Comparison of ENCODE assay signal across 26 mouse cellular contexts in genomic region chr2:34298202-34298601, GRCm38 (mm10).
A peak's percentile ranks its signal among the peaks of the same experiment; 100 is the strongest.
DNase-seq lines count a peak whose midpoint lies in the region; ATAC-seq and TF ChIP-seq lines count a peak whose summit lies in the region.
"Had no signal": no experiment of that assay in that cellular context is flagged by ENCODE, and none has a peak within 500 bp of the region (broad histone marks: within the 10 kb centered on the region; RNA-seq: fewer than 3 reads in every experiment).

No protein-coding gene starts in this region.

- TF ChIP-seq CTCF in CH12.LX (conservative IDR thresholded peaks at IDR 0.05 in 1 of 2, IDR thresholded peaks at IDR 0.05 in 1 of 2; ENCODE audit: low read depth in 2 of 2, low read length in 2 of 2) (no peak), MEL (IDR thresholded peaks at IDR 0.05 in 2 of 3, conservative IDR thresholded peaks at IDR 0.05 in 1 of 3; ENCODE audit: control insufficient read depth in 1 of 3, insufficient read depth in 1 of 3, low read depth in 2 of 3, low read length in 3 of 3, poor library complexity in 1 of 3, severe bottlenecking in 1 of 3) (no peak; a peak in 1 of 6 replicates)

- intact Hi-C loops in left cerebral cortex, postnatal 4 days (cut with DNase I): no loop called here

- WGBS in liver, embryonic 12.5 days (ENCODE audit: insufficient replicate concordance): 93% methylated on average over 3 of the region's 3 CpGs

- TF ChIP-seq EP300 in CH12.LX (IDR thresholded peaks at IDR 0.05; ENCODE audit: low read length) (no peak), MEL (IDR thresholded peaks at IDR 0.05; ENCODE audit: low read depth in 1 of 2, low read length in 2 of 2) (no peak)

- DNase-seq in 416B (ENCODE audit: low read depth) (peak; percentile 42), CH12.LX (ENCODE audit: extremely low read depth) (no peak), MEL (ENCODE audit: low read depth, low spot score) (peak; percentile 23)
- DNase-seq in gastrocnemius, adult 18-20 months (ENCODE audit: low spot score): no peak
- DNase-seq in left cerebral cortex, postnatal 4 days: no peak
- DNase-seq: adrenal gland, adult 2 months; adrenal gland, postnatal 14 days; cerebellum, adult 11 months; cerebellum, adult 2 months; cerebellum, adult 9-11 months; cerebellum, postnatal 25 days; gastrocnemius, postnatal 10 days; gastrocnemius, postnatal 36 days; heart, adult 2 months; heart, postnatal 14 days; heart, postnatal 4 days had no signal

- no peak for ATAC-seq in liver, embryonic 12.5 days
- ATAC-seq: forebrain, embryonic 14.5 days; hindbrain, postnatal 0 days; inflammation-experienced regulatory T-cells, adult 6 months; intestine, embryonic 16.5 days had no signal

- in situ Hi-C loops in CH12.LX (cut with MboI; ENCODE audit: low pct_ligation_motif_present, low pct_unique_long_range_greater_than_20kb, low sequenced_read_pairs): no loop called here

- H3K4me3 ChIP-seq in CH12.LX (replicated peaks in 1 of 3; ENCODE audit: low read depth in 2 of 3, low read length in 2 of 3, poor library complexity in 1 of 3) (no peak overlapping the region), MEL (ENCODE audit: control insufficient read depth in 1 of 2, insufficient read depth in 1 of 2, low read depth in 2 of 2, low read length in 2 of 2) (no peak overlapping the region)
- no peak overlapping the region for H3K4me3 ChIP-seq in liver, embryonic 12.5 days
- H3K4me3 ChIP-seq: embryonic facial prominence, embryonic 12.5 days; embryonic facial prominence, embryonic 15.5 days; heart, adult 2 months; heart, embryonic 10.5 days; heart, embryonic 13.5 days had no signal

- no peaks in the 10 kb centered on the region for H3K79me2 ChIP-seq in CH12.LX (replicated peaks; ENCODE audit: control insufficient read depth, extremely low read depth, insufficient read depth, poor library complexity, severe bottlenecking)
- no peaks in the 10 kb centered on the region for H3K79me2 ChIP-seq in MEL (ENCODE audit: control insufficient read depth, insufficient read depth, low read length, poor library complexity)

- H3K9me3 ChIP-seq in CH12.LX (replicated peaks; ENCODE audit: low read length) (no peaks in the 10 kb centered on the region), MEL (replicated peaks; ENCODE audit: insufficient read depth, low read length) (no peaks in the 10 kb centered on the region)
- no peaks in the 10 kb centered on the region for H3K9me3 ChIP-seq in liver, embryonic 12.5 days (replicated peaks)
- H3K9me3 ChIP-seq: embryonic facial prominence, embryonic 12.5 days; embryonic facial prominence, embryonic 15.5 days; heart, embryonic 10.5 days; heart, embryonic 13.5 days had no signal

- H3K9ac ChIP-seq in CH12.LX (ENCODE audit: insufficient read depth, low read depth) (no peak overlapping the region), MEL (ENCODE audit: control insufficient read depth, low read depth, low read length, poor library complexity, severe bottlenecking) (no peak overlapping the region)
- H3K9ac ChIP-seq in liver, embryonic 12.5 days: no peak overlapping the region
- H3K9ac ChIP-seq: embryonic facial prominence, embryonic 12.5 days; embryonic facial prominence, embryonic 15.5 days; heart, embryonic 13.5 days; hindbrain, embryonic 14.5 days had no signal

- no peak overlapping the region for H3K4me2 ChIP-seq in CH12.LX (ENCODE audit: insufficient read depth, low read depth, poor library complexity, severe bottlenecking)
- no peak overlapping the region for H3K4me2 ChIP-seq in liver, embryonic 12.5 days
- H3K4me2 ChIP-seq: embryonic facial prominence, embryonic 12.5 days; embryonic facial prominence, embryonic 15.5 days; heart, embryonic 13.5 days; hindbrain, embryonic 14.5 days had no signal

- H3K4me1 ChIP-seq in CH12.LX (ENCODE audit: control insufficient read depth in 1 of 2, insufficient read depth in 2 of 2) (no peaks in the 10 kb centered on the region), MEL (ENCODE audit: control insufficient read depth in 1 of 2, insufficient read depth in 2 of 2, low read length in 2 of 2) (peaks cover 3 to 13% of the 10 kb centered on the region in 2 experiments; a peak in 2 of 4 replicates)
- no peaks in the 10 kb centered on the region for H3K4me1 ChIP-seq in liver, embryonic 12.5 days
- H3K4me1 ChIP-seq: embryonic facial prominence, embryonic 15.5 days had no signal

- dilution Hi-C loops in CH12.LX (cut with MboI; ENCODE audit: extremely low pct_ligation_motif_present, extremely low pct_unique_long_range_greater_than_20kb, low sequenced_read_pairs): no loop called here

- TF ChIP-seq RAD21 in CH12.LX (IDR thresholded peaks at IDR 0.05; ENCODE audit: low read depth, low read length) (no peak), MEL (IDR thresholded peaks at IDR 0.05; ENCODE audit: low read depth, low read length) (peak; percentile 0; the same call in 1 of the 2 replicates)

- H3K27me3 ChIP-seq in CH12.LX (replicated peaks): no peaks in the 10 kb centered on the region
- H3K27me3 ChIP-seq in MEL (ENCODE audit: control insufficient read depth in 1 of 2, insufficient read depth in 2 of 2, low read length in 2 of 2): no peaks in the 10 kb centered on the region
- no peaks in the 10 kb centered on the region for H3K27me3 ChIP-seq in liver, embryonic 12.5 days (replicated peaks)
- H3K27me3 ChIP-seq: embryonic facial prominence, embryonic 12.5 days; embryonic facial prominence, embryonic 15.5 days; heart, embryonic 13.5 days had no signal

- no peaks in the 10 kb centered on the region for H3K36me3 ChIP-seq in CH12.LX (replicated peaks in 1 of 2; ENCODE audit: control insufficient read depth in 1 of 2, insufficient read depth in 1 of 2, low read length in 1 of 2)
- H3K36me3 ChIP-seq in MEL (ENCODE audit: control insufficient read depth in 1 of 2, insufficient read depth in 2 of 2, low read length in 2 of 2): peaks cover 0 to 9% of the 10 kb centered on the region in 2 experiments; a peak in 3 of 4 replicates
- no peaks in the 10 kb centered on the region for H3K36me3 ChIP-seq in liver, embryonic 12.5 days
- H3K36me3 ChIP-seq: embryonic facial prominence, embryonic 12.5 days; embryonic facial prominence, embryonic 15.5 days; heart, embryonic 10.5 days; heart, embryonic 13.5 days had no signal

- H3K27ac ChIP-seq in CH12.LX (ENCODE audit: insufficient read depth, low read depth) (no peak overlapping the region), MEL (ENCODE audit: control insufficient read depth, low read depth, low read length) (no peak overlapping the region)
- no peak overlapping the region for H3K27ac ChIP-seq in liver, embryonic 12.5 days
- H3K27ac ChIP-seq: embryonic facial prominence, embryonic 12.5 days; embryonic facial prominence, embryonic 15.5 days; heart, adult 2 months; heart, embryonic 10.5 days; heart, embryonic 13.5 days; hindbrain, embryonic 14.5 days; hindbrain, postnatal 0 days had no signal

- TF ChIP-seq POLR2A in CH12.LX (IDR thresholded peaks at IDR 0.05; ENCODE audit: low read depth, low read length) (no peak), MEL (IDR thresholded peaks at IDR 0.05; ENCODE audit: control insufficient read depth in 1 of 2, insufficient read depth in 1 of 2, low read depth in 1 of 2, low read length in 2 of 2, poor library complexity in 1 of 2) (no peak)

TF ChIP-seq in CH12.LX, 34 proteins besides CTCF, POLR2A, EP300 and RAD21:
- peak; percentile 86 for TF ChIP-seq MAFK (IDR thresholded peaks at IDR 0.05; ENCODE audit: insufficient replicate concordance, low read length)
- TF ChIP-seq ZMIZ1 (IDR thresholded peaks at IDR 0.05; ENCODE audit: low read depth, low read length): no peak

TF ChIP-seq in MEL, 35 proteins besides CTCF, POLR2A, EP300 and RAD21:
- TF ChIP-seq CHD1 (IDR thresholded peaks at IDR 0.05; ENCODE audit: low read depth, low read length): no peak
- no peak for TF ChIP-seq MAZ (IDR thresholded peaks at IDR 0.05; ENCODE audit: low read depth, low read length)
- TF ChIP-seq MAFK (IDR thresholded peaks at IDR 0.05; ENCODE audit: borderline replicate concordance, low read depth, low read length): peak; percentile 81
- TF ChIP-seq GATA1 (IDR thresholded peaks at IDR 0.05; ENCODE audit: low read depth, low read length): no peak
- 0 out of 2 replicates have a peak, but pooled peaks have one; percentile 7 for TF ChIP-seq SMC3 (IDR thresholded peaks at IDR 0.05; ENCODE audit: low read depth, low read length)

Comparison
In these comparisons a context has a peak if more than half of its experiments do, and no peak if none do; other contexts are left out.
1. DNase-seq: peak in 416B (single experiment) and MEL (single experiment); none in CH12.LX (single experiment), gastrocnemius, adult 18-20 months (single experiment) and left cerebral cortex, postnatal 4 days (single experiment).